Mouse (Mus musculus) embryonic facial prominence, embryonic 12.5 days (tissue): Measurements from ENCODE around the gene Itpa. TPM values are rescaled to one million over a fixed set of nuclear protein-coding genes. Genes with fewer than 3 reads are reported as not detected.

ENCODE experiments used
- ATAC-seq: fragments of 200-750 bp; cut with Nextera tagmentation; 2 replicates; pipeline ENCODE4 v1.8.0; 2017; ENCODE audit not compliant: insufficient number of reproducible peaks, insufficient read depth, low FRiP score, low TSS enrichment
- H3K27ac ChIP-seq: fragments of 300-500 bp; sonication (generic); 2 replicates; pipeline ENCODE4 v1.5.1; 2016; ENCODE audit warnings: mild to moderate bottlenecking
- H3K27me3 ChIP-seq: fragments of 300-500 bp; sonication (generic); 2 replicates; pipeline ENCODE4 v1.6.1; 2016; ENCODE audit warnings: mild to moderate bottlenecking, moderate library complexity
- H3K36me3 ChIP-seq: fragments of 300-500 bp; sonication (generic); 2 replicates; pipeline ENCODE4 v1.6.1; 2016; ENCODE audit warnings: mild to moderate bottlenecking
- H3K4me1 ChIP-seq: fragments of 300-500 bp; sonication (generic); 2 replicates; pipeline ENCODE4 v1.6.1; 2016
- H3K4me2 ChIP-seq: fragments of 300-500 bp; sonication (generic); replicated peaks from 2 replicates; pipeline ENCODE4 v1.6.1; 2016; ENCODE audit warnings: mild to moderate bottlenecking, moderate library complexity
- H3K4me3 ChIP-seq: fragments of 300-500 bp; sonication (generic); 2 replicates; pipeline ENCODE4 v1.5.1; 2016; ENCODE audit warnings: mild to moderate bottlenecking
- H3K9ac ChIP-seq: fragments of 300-500 bp; sonication (generic); 2 replicates; pipeline ENCODE4 v1.6.1; 2016; ENCODE audit warnings: mild to moderate bottlenecking, moderate library complexity
- H3K9me3 ChIP-seq: fragments of 300-500 bp; sonication (generic); 2 replicates; pipeline ENCODE4 v1.6.1; 2016; ENCODE audit warnings: mild to moderate bottlenecking, moderate library complexity
- WGBS: fragments of 180-500 bp; shearing (Covaris S2); methylation state at CpG from one replicate; pipeline ENCODE4 v1.1.7; 2016; 5-methylcytosine and 5-hydroxymethylcytosine counted together
- polyA plus RNA-seq: library from polyadenylated mRNA; unstranded; fragments of >200 nt; fragmentation: Nextera tagmentation; extraction: Ambion mirVana; gene quantifications from 2 replicates; pipeline ENCODE4 v1.2.1, GENCODE M21; 2016

The Itpa gene
- polyA plus RNA-seq, 1 experiment from 2014 or later = 137 TPM

DNA sequence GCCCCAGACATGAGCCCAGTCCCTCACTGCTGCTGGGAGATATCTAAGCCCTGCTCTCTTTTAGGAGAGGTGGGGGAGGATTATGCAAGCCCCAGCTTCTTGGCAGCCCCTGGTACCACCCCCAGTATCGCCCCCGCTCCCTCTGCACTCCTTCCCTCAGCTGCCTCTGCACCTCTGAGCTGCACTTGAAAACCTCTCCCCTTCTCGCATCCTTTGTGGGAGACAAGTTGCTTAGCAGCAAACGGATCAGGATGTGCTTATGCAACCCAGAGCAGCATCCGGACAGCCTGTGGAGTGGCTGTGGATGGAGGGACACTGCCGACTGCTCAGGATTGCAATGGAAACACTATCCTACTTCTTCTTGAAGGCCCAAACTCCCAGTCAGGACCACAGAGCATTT, 9.9 kb upstream of the Itpa start:
- Histone ChIP-seq H3K9ac (no peak overlapping the region), H3K4me1 (no peaks in the 10 kb centered on the region), H3K27ac (no peak overlapping the region), H3K9me3 (no peaks in the 10 kb centered on the region), H3K27me3 (no peaks in the 10 kb centered on the region), H3K36me3 (peaks cover 85% of the 10 kb centered on the region), H3K4me3 (no peak overlapping the region), H3K4me2 (no peak overlapping the region)
- ATAC-seq = no peak
- WGBS = 78% methylated on average over 6 of the region's 6 CpGs

GRCm38 (mm10) chr2:130658530-130658929, 8.9 kb upstream of the Itpa start:
- H3K9me3 ChIP-seq = no peaks in the 10 kb centered on the region
- H3K27me3 ChIP-seq = no peaks in the 10 kb centered on the region
- H3K27ac ChIP-seq = no peak overlapping the region
- no peak overlapping the region for H3K9ac ChIP-seq
- H3K4me2 ChIP-seq = no peak overlapping the region
- no peak overlapping the region for H3K4me3 ChIP-seq
- no peak for ATAC-seq
- peaks cover 5% of the 10 kb centered on the region for H3K4me1 ChIP-seq
- H3K36me3 ChIP-seq = peaks cover 76% of the 10 kb centered on the region
- WGBS = 95% methylated on average over 10 of the region's 10 CpGs

DNA sequence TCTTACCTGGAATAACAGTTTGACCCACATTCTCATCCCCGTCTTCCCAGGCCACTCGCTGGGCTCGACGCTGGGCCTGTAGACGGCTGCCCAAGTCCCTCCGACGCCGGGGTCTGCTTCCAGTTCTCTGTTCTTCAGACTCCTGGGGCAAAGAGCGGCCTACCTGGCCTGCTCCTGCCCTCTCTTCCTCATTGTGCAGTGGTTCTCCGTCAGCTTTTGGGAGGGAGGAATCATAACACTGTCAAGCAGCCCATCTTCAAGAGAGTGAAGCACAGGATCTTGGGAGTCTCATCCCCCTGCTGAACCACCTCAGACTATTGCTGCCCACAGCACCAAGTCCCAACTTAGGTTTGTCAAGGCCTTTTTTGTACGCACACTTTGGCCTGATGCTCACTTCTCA, 4.1 kb upstream of the Itpa start:
- Histone ChIP-seq H3K27ac (no peak overlapping the region), H3K27me3 (no peaks in the 10 kb centered on the region), H3K36me3 (peaks cover 34% of the 10 kb centered on the region), H3K9ac (peak overlapping the region; percentile 78), H3K4me1 (peaks cover 15% of the 10 kb centered on the region), H3K9me3 (no peaks in the 10 kb centered on the region), H3K4me3 (peak overlapping the region; percentile 62), H3K4me2 (peak overlapping the region; percentile 77)
- ATAC-seq = no peak
- WGBS = 91% methylated on average over 11 of the region's 11 CpGs

DNA sequence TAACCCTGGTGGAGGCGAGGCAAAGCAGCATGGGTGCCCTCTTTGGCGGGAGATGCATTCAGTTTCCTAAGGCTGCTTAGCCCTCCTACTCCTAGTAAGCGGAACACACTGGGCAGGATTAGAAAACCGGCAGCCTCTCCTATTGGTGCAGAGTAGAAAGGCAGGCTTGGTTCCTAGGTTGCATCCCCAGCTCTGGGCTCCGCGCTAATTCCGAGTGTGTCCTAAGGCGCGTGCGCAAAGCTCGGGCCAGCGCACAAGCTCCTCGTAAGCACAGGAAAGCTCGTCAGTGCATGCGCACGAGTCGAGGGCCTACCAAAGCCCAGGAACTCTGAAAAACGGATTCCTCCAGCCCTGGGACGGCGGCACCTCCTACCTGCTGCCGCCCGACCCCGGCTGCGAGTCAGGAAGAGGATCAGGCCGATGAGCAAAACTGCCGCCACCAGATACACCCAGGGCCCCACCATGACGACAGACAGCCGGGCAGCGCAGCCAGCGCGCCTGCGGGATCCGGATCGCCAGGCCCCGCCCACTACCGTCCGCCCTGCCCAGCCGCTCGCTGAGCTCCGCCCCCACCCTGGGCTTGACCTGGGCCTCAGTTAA, 3.2 kb upstream of the Itpa start, which contains the start of gene Ddrgk1:
TSS of gene Ddrgk1 (minus strand) at position 558 of the 600 bp plus-strand sequence.
- Histone ChIP-seq H3K9ac (peak within 1 kb of the TSS; percentile 78), H3K27me3 (no peaks in the 10 kb centered on the region), H3K4me3 (peak within 1 kb of the TSS; percentile 62), H3K4me2 (peak within 1 kb of the TSS; percentile 77), H3K9me3 (no peaks in the 10 kb centered on the region), H3K4me1 (peaks cover 20% of the 10 kb centered on the region), H3K36me3 (peaks cover 26% of the 10 kb centered on the region), H3K27ac (peak within 1 kb of the TSS; percentile 98)
- ATAC-seq = peak; percentile 97
- under 1% methylated on average over 40 of the region's 40 CpGs for WGBS

GRCm38 (mm10) chr2:130677211-130677610, 9.8 kb downstream of the Itpa start:
- Histone ChIP-seq H3K4me2 (no peak overlapping the region), H3K4me3 (no peak overlapping the region), H3K27ac (no peak overlapping the region), H3K9ac (no peak overlapping the region), H3K9me3 (no peaks in the 10 kb centered on the region), H3K4me1 (no peaks in the 10 kb centered on the region), H3K27me3 (no peaks in the 10 kb centered on the region), H3K36me3 (peaks cover 94% of the 10 kb centered on the region)
- ATAC-seq = no peak
- WGBS = 88% methylated on average over 10 of the region's 10 CpGs

DNA sequence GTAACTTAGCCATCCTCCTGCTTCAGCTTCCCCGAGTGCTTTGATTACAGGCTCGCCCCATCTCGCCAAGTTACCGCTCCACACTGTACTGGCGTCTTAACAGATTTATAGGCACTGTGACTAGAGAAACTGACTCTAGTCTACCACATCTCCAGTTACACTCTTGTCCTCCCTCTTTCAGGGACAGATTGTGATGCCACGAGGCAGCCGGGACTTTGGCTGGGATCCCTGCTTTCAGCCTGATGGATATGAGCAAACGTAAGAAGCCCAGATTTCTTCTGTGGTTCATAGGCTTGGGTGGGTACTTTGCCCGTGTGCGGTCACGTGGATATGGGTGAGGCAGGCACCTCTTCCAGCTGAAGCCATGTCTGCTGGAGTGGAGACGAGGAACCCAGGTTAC, 11.7 kb downstream of the Itpa start:
- Histone ChIP-seq H3K36me3 (peaks cover 96% of the 10 kb centered on the region), H3K4me1 (no peaks in the 10 kb centered on the region), H3K9ac (no peak overlapping the region), H3K9me3 (no peaks in the 10 kb centered on the region), H3K27me3 (no peaks in the 10 kb centered on the region), H3K27ac (no peak overlapping the region), H3K4me3 (no peak overlapping the region), H3K4me2 (no peak overlapping the region)
- ATAC-seq = no peak
- WGBS = 94% methylated on average over 12 of the region's 12 CpGs

DNA sequence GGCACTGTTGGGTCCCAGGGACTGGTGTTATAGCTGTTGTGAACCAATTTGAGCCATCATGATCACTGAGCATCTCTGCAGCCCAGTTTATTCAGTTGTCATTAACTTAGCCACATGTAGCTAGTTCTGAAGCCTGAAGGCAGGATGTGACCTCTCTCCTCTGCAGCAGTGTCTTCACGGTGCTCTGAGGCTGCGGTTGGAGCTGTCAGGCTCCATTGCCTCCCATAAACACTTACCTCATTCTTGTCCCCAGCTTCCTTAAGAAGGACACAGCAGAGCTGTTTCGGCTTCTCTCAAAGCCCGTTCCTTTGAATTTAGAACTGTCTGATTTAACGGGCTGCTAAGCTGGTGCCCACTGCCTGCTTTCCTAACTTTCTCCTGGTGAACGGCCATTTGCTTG, 12.5 kb downstream of the Itpa start:
- Histone ChIP-seq H3K27ac (no peak overlapping the region), H3K4me1 (no peaks in the 10 kb centered on the region), H3K27me3 (no peaks in the 10 kb centered on the region), H3K36me3 (peaks cover 97% of the 10 kb centered on the region), H3K4me3 (no peak overlapping the region), H3K4me2 (no peak overlapping the region), H3K9ac (no peak overlapping the region), H3K9me3 (no peaks in the 10 kb centered on the region)
- no peak for ATAC-seq
- WGBS = 86% methylated on average over 6 of the region's 6 CpGs

DNA sequence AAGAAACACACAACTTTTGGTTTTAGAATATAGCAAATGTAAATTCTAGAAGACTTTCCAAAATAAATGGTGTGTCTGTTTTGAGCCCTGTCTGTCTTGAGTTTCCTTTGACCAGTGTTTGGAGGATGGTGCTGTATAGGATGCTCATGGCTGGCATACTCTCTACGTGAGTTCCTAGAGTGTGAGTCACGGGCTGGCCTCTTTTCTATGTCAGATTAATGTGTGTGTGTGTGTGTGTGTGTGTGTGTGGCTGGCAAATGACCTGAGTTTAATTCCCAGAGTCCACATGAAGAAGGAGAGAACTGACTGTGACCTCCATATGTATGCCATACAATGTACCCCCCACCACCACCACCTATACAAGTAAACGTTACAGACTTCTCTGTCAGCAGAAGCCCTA, 14.1 kb downstream of the Itpa start:
- peaks cover 87% of the 10 kb centered on the region for H3K36me3 ChIP-seq
- no peak for ATAC-seq
- WGBS = 85% methylated on average over 3 of the region's 3 CpGs

GRCm38 (mm10) chr2:130685426-130685825, 18.0 kb downstream of the Itpa start:
- H3K4me2 ChIP-seq = no peak overlapping the region
- no peak for ATAC-seq
- no peaks in the 10 kb centered on the region for H3K27me3 ChIP-seq
- H3K27ac ChIP-seq = no peak overlapping the region
- H3K9me3 ChIP-seq = no peaks in the 10 kb centered on the region
- no peak overlapping the region for H3K9ac ChIP-seq
- H3K4me3 ChIP-seq = no peak overlapping the region
- 83% methylated on average over 9 of the region's 9 CpGs for WGBS
- H3K4me1 ChIP-seq = no peaks in the 10 kb centered on the region
- peaks cover 49% of the 10 kb centered on the region for H3K36me3 ChIP-seq

More for the DNA sequence above, 14.1 kb downstream of the Itpa start:
- no peak overlapping the region for H3K27ac ChIP-seq
- no peaks in the 10 kb centered on the region for H3K27me3 ChIP-seq
- no peak overlapping the region for H3K9ac ChIP-seq
- no peak overlapping the region for H3K4me3 ChIP-seq
- H3K4me2 ChIP-seq = no peak overlapping the region
- no peaks in the 10 kb centered on the region for H3K4me1 ChIP-seq
- H3K9me3 ChIP-seq = no peaks in the 10 kb centered on the region

- Histone ChIP-seq H3K4me1 (no peaks in the 10 kb centered on the region), H3K36me3 (peaks cover 15% of the 10 kb centered on the region; the same call in 1 of the 2 replicates), H3K4me3 (no peak overlapping the region), H3K27ac (no peak overlapping the region), H3K4me2 (no peak overlapping the region), H3K9me3 (no peaks in the 10 kb centered on the region), H3K27me3 (0 out of 2 replicates have a peak, but pooled peaks cover 3% of the 10 kb centered on the region), H3K9ac (no peak overlapping the region)
- no peak for ATAC-seq
- 87% methylated on average over 2 of the region's 2 CpGs for WGBS
Measured at GRCm38 (mm10) chr2:130689011-130689410, 21.6 kb downstream of the Itpa start.

- 39% methylated on average over 3 of the region's 3 CpGs for WGBS
- Histone ChIP-seq H3K27me3 (peaks cover 39% of the 10 kb centered on the region), H3K4me1 (peaks cover 13% of the 10 kb centered on the region), H3K27ac (no peak overlapping the region), H3K9me3 (no peaks in the 10 kb centered on the region), H3K36me3 (no peaks in the 10 kb centered on the region), H3K9ac (no peak overlapping the region; the same call in 1 of the 2 replicates), H3K4me2 (no peak overlapping the region), H3K4me3 (no peak overlapping the region)
- no peak for ATAC-seq
Measured at GRCm38 (mm10) chr2:130693563-130693962, 26.2 kb downstream of the Itpa start.

DNA sequence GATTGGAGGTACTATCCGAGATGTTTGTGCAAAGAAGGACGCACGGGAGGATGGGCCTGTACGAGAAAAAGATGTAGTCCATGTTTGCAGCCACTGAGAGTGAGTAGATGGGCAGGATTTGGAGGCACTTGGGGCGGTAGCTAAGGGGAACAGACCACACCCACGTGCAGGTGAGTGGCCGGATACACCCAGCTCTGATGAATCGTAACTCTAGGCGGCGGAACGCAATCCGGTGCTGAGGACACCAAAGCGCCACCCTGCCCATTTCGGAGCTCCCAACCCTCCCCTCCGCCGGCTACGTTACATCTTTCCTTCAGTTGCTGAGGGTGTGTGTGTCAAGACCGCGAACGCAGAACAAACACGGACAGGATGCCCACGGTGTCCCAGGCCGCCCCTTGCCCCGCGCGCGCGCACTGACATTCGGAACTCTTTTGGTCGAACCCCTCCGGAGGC, 29.3 kb downstream of the Itpa start:
- H3K9me3 ChIP-seq = no peaks in the 10 kb centered on the region
- H3K9ac ChIP-seq = peak overlapping the region; percentile 61
- no peak overlapping the region for H3K27ac ChIP-seq
- H3K4me1 ChIP-seq = peaks cover 13% of the 10 kb centered on the region
- WGBS = under 1% methylated on average over 31 of the region's 31 CpGs
- H3K27me3 ChIP-seq = peaks cover 45% of the 10 kb centered on the region
- H3K4me2 ChIP-seq = peak overlapping the region; percentile 91
- H3K36me3 ChIP-seq = no peaks in the 10 kb centered on the region
- H3K4me3 ChIP-seq = peak overlapping the region; percentile 51
- 0 out of 2 replicates have a peak, but pooled peaks have one; percentile 13 for ATAC-seq
